Mouse (Mus musculus): ENCODE data around the gene Eya3.
A peak's percentile ranks its signal among the peaks of the same experiment; 100 is the strongest.
"Not testable (repeated sequence)": the region's sequence is repeated elsewhere in the genome, so short reads cannot be mapped to it uniquely, and the experiment has no call there.

The Eya3 gene

GRCm38 (mm10) chr4:132638461-132639190, at the start of gene Eya3:
Gene Eya3 (plus strand): TSS chr4:132638987.
- DNase-seq (ENCODE audit: low read depth, low spot score): peak; percentile 98

GRCm38 (mm10) chr4:132590642-132591041, 48.1 kb upstream of the Eya3 start:
- DNase-seq (ENCODE audit: low read depth, low spot score): no peak

- no peak for DNase-seq (ENCODE audit: low read depth, low spot score)
Observed at GRCm38 (mm10) chr4:132592958-132593357, 45.8 kb upstream of the Eya3 start.

- DNase-seq (ENCODE audit: low read depth, low spot score): peak; percentile 73
Observed at GRCm38 (mm10) chr4:132594191-132594590, 44.6 kb upstream of the Eya3 start.

- DNase-seq (ENCODE audit: low read depth, low spot score): peak; percentile 48
Observed at GRCm38 (mm10) chr4:132598861-132599260, 39.9 kb upstream of the Eya3 start.

GRCm38 (mm10) chr4:132599764-132600163, 39.0 kb upstream of the Eya3 start:
- no peak for DNase-seq (ENCODE audit: low read depth, low spot score)

- DNase-seq (ENCODE audit: low read depth, low spot score): no peak
Observed at GRCm38 (mm10) chr4:132600465-132600864, 38.3 kb upstream of the Eya3 start.

- DNase-seq (ENCODE audit: low read depth, low spot score): not testable (repeated sequence)
Observed at GRCm38 (mm10) chr4:132601242-132601641, 37.5 kb upstream of the Eya3 start.

- no peak for DNase-seq (ENCODE audit: low read depth, low spot score)
Observed at GRCm38 (mm10) chr4:132603468-132603867, 35.3 kb upstream of the Eya3 start.

GRCm38 (mm10) chr4:132605816-132606215, 33.0 kb upstream of the Eya3 start:
- DNase-seq (ENCODE audit: low read depth, low spot score): no peak

- DNase-seq (ENCODE audit: low read depth, low spot score): no peak
Observed at GRCm38 (mm10) chr4:132608147-132608546, 30.6 kb upstream of the Eya3 start.

- DNase-seq (ENCODE audit: low read depth, low spot score): no peak
Observed at GRCm38 (mm10) chr4:132610301-132610984, 28.3 kb upstream of the Eya3 start.

GRCm38 (mm10) chr4:132611320-132611719, 27.5 kb upstream of the Eya3 start:
- DNase-seq (ENCODE audit: low read depth, low spot score): no peak

- no peak for DNase-seq (ENCODE audit: low read depth, low spot score)
Observed at GRCm38 (mm10) chr4:132617873-132618272, 20.9 kb upstream of the Eya3 start.

GRCm38 (mm10) chr4:132618850-132619375, 19.9 kb upstream of the Eya3 start:
- DNase-seq (ENCODE audit: low read depth, low spot score): no peak

- DNase-seq (ENCODE audit: low read depth, low spot score): peak; percentile 82
Observed at GRCm38 (mm10) chr4:132620134-132620533, 18.7 kb upstream of the Eya3 start.

- DNase-seq (ENCODE audit: low read depth, low spot score): peak; percentile 50
Observed at GRCm38 (mm10) chr4:132621287-132622068, 17.3 kb upstream of the Eya3 start.

GRCm38 (mm10) chr4:132624034-132624657, 14.6 kb upstream of the Eya3 start:
- DNase-seq (ENCODE audit: low read depth, low spot score): peak; percentile 77

- peak; percentile 59 for DNase-seq (ENCODE audit: low read depth, low spot score)
Observed at GRCm38 (mm10) chr4:132628830-132629229, 10.0 kb upstream of the Eya3 start.

GRCm38 (mm10) chr4:132635971-132636370, 2.8 kb upstream of the Eya3 start:
- no peak for DNase-seq (ENCODE audit: low read depth, low spot score)

- peak; percentile 34 for DNase-seq (ENCODE audit: low read depth, low spot score)
Observed at GRCm38 (mm10) chr4:132636554-132636953, 2.2 kb upstream of the Eya3 start.

Data from ES-CJ7 (cell line).